Mouse (Mus musculus) myocyte (in vitro differentiated cells): ENCODE data around the gene Mettl7a2. TPM values are rescaled to one million over a fixed set of nuclear protein-coding genes. Genes with fewer than 3 reads are reported as not detected.
"Not testable (repeated sequence)": the region's sequence is repeated elsewhere in the genome, so short reads cannot be mapped to it uniquely, and the experiment has no call there.

Experiments
- H3K27me3 ChIP-seq: one replicate; pipeline ENCODE4 v1.6.1; 2011; ENCODE audit not compliant: control insufficient read depth, insufficient read depth, insufficient read length
- H3K36me3 ChIP-seq: one replicate; pipeline ENCODE4 v1.6.1; 2011; ENCODE audit not compliant: control insufficient read depth, insufficient read depth
- H3K4me2 ChIP-seq: one replicate; pipeline ENCODE4 v1.6.1; 2011; ENCODE audit warnings: low read depth, control low read depth
- H3K4me3 ChIP-seq: one replicate; pipeline ENCODE4 v1.5.1; 2011; ENCODE audit warnings: mild to moderate bottlenecking, control low read depth, moderate library complexity
- H3K79me2 ChIP-seq: one replicate; pipeline ENCODE4 v1.6.1; 2011; ENCODE audit not compliant: control insufficient read depth, insufficient read depth
- H3ac ChIP-seq: one replicate; pipeline ENCODE4 v1.6.1; 2011; ENCODE audit not compliant: control insufficient read depth, insufficient read length
- CEBPB ChIP-seq: IDR thresholded peaks from 2 replicates; pipeline ENCODE4 v1.6.1; 2011; ENCODE audit warnings: mild to moderate bottlenecking, moderate library complexity; ENCODE audit not compliant: poor library complexity, insufficient read depth, severe bottlenecking
- E2F4 ChIP-seq: IDR thresholded peaks from one replicate; pipeline ENCODE4 v1.6.1; 2011; ENCODE audit warnings: mild to moderate bottlenecking, control low read depth, moderate library complexity; ENCODE audit not compliant: insufficient read depth
- MAX ChIP-seq: IDR thresholded peaks from one replicate; pipeline ENCODE4 v1.6.1; 2011; ENCODE audit warnings: low read depth, mild to moderate bottlenecking, control low read depth
- MYOD1 ChIP-seq, 3 experiments: IDR thresholded peaks; one replicate each; pipeline ENCODE4 v1.6.1; 2011; ENCODE audit warnings: control low read depth in 2 of 3, low read depth in 2 of 3, mild to moderate bottlenecking in 2 of 3, moderate library complexity in 1 of 3; ENCODE audit not compliant: insufficient read length in 2 of 3, control insufficient read depth in 1 of 3
- MYOG ChIP-seq, 3 experiments: IDR thresholded peaks; one replicate each; pipeline ENCODE4 v1.6.1; 2011; ENCODE audit warnings: control low read depth in 2 of 3, low read depth in 2 of 3, mild to moderate bottlenecking in 2 of 3; ENCODE audit not compliant: insufficient read length in 2 of 3, control insufficient read depth in 1 of 3, insufficient read depth in 1 of 3
- POLR2A ChIP-seq: IDR thresholded peaks from one replicate; pipeline ENCODE4 v1.6.1; 2011; ENCODE audit warnings: low read depth, mild to moderate bottlenecking, control low read depth, moderate library complexity; ENCODE audit not compliant: insufficient read length
- POLR2AphosphoS2 ChIP-seq: IDR thresholded peaks from one replicate; pipeline ENCODE4 v1.6.1; 2011; ENCODE audit warnings: low read depth, control low read depth; ENCODE audit not compliant: insufficient read length
- REST ChIP-seq: IDR thresholded peaks from one replicate; pipeline ENCODE4 v1.6.1; 2011; ENCODE audit warnings: mild to moderate bottlenecking, control low read depth, moderate library complexity; ENCODE audit not compliant: insufficient read depth, insufficient read length
- SRF ChIP-seq: IDR thresholded peaks from one replicate; pipeline ENCODE4 v1.6.1; 2011; ENCODE audit warnings: low read depth; ENCODE audit not compliant: control insufficient read depth, insufficient read length
- TCF12 ChIP-seq: IDR thresholded peaks from one replicate; pipeline ENCODE4 v1.6.1; 2011; ENCODE audit warnings: mild to moderate bottlenecking, control low read depth; ENCODE audit not compliant: poor library complexity, insufficient read depth, severe bottlenecking
- TCF3 ChIP-seq: IDR thresholded peaks from one replicate; pipeline ENCODE4 v1.6.1; 2011; ENCODE audit warnings: low read depth, control low read depth; ENCODE audit not compliant: insufficient read length
- USF1 ChIP-seq: IDR thresholded peaks from one replicate; pipeline ENCODE4 v1.6.1; 2011; ENCODE audit warnings: low read depth, mild to moderate bottlenecking, control low read depth, moderate library complexity
- polyA plus RNA-seq: library from polyadenylated mRNA; unstranded; fragments of >200 nt; fragmentation: generic; extraction: Trizol; gene quantifications from one replicate; pipeline ENCODE4 v1.2.1, GENCODE M21; 2012; ENCODE audit warnings: missing spikeins

The Mettl7a2 gene
- polyA plus RNA-seq, 1 experiment, result not detected

GRCm38 (mm10) chr15:100367119-100367518 is 14.1 kb downstream of the Mettl7a2 start:
- Histone ChIP-seq H3K27me3 (peaks cover 62% of the 10 kb centered on the region), H3K36me3 (no peaks in the 10 kb centered on the region), H3K4me2 (no peak overlapping the region), H3ac (no peak overlapping the region), H3K79me2 (no peaks in the 10 kb centered on the region), H3K4me3 (no peak overlapping the region)
- no peak for TF ChIP-seq REST
- TF ChIP-seq TCF3, result no peak
- TF ChIP-seq MYOG (IDR thresholded peaks at IDR 0.05; ENCODE audit: control insufficient read depth in 1 of 3, insufficient read depth in 1 of 3, insufficient read length in 2 of 3, low read depth in 2 of 3), result no peak
- no peak for TF ChIP-seq TCF12
- TF ChIP-seq POLR2A, result no peak
- no peak for TF ChIP-seq POLR2AphosphoS2
- no peak for TF ChIP-seq SRF

GRCm38 (mm10) chr15:100375066-100375465 is 22.1 kb downstream of the Mettl7a2 start:
- no peak overlapping the region for H3K4me3 ChIP-seq
- H3K79me2 ChIP-seq, result no peaks in the 10 kb centered on the region
- no peak overlapping the region for H3K4me2 ChIP-seq
- H3ac ChIP-seq, result no peak overlapping the region
- H3K36me3 ChIP-seq, result no peaks in the 10 kb centered on the region
- peaks cover 5% of the 10 kb centered on the region for H3K27me3 ChIP-seq
- TF ChIP-seq POLR2AphosphoS2 (no peak), REST (no peak), POLR2A (no peak), TCF12 (no peak), USF1 (no peak), MYOD1 (IDR thresholded peaks at IDR 0.05; ENCODE audit: control insufficient read depth in 1 of 3, insufficient read length in 2 of 3, low read depth in 2 of 3) (no peak), CEBPB (no peak), SRF (no peak), TCF3 (no peak), MAX (no peak), E2F4 (no peak), MYOG (IDR thresholded peaks at IDR 0.05; ENCODE audit: control insufficient read depth in 1 of 3, insufficient read depth in 1 of 3, insufficient read length in 2 of 3, low read depth in 2 of 3) (no peak)

- not testable (repeated sequence) for H3ac ChIP-seq, H3K4me2 ChIP-seq, H3K27me3 ChIP-seq, H3K79me2 ChIP-seq, H3K4me3 ChIP-seq, H3K36me3 ChIP-seq
These were observed 25.0 kb downstream of the Mettl7a2 start for GRCm38 (mm10) chr15:100377847-100378505.

- H3K79me2 ChIP-seq, result no peaks in the 10 kb centered on the region
- TF ChIP-seq USF1 (no peak), MAX (no peak)
- H3K4me3 ChIP-seq, result no peak overlapping the region
- no peak overlapping the region for H3K4me2 ChIP-seq
- H3K36me3 ChIP-seq, result no peaks in the 10 kb centered on the region
- peaks cover 6% of the 10 kb centered on the region for H3K27me3 ChIP-seq
- no peak overlapping the region for H3ac ChIP-seq
These were observed 26.7 kb downstream of the Mettl7a2 start for GRCm38 (mm10) chr15:100379658-100380057.

GRCm38 (mm10) chr15:100380104-100380503 is 27.1 kb downstream of the Mettl7a2 start:
- no peaks in the 10 kb centered on the region for H3K36me3 ChIP-seq
- no peak for TF ChIP-seq USF1
- peak in 1 of 3 experiments; percentile 58 for TF ChIP-seq MYOD1 (IDR thresholded peaks at IDR 0.05; ENCODE audit: control insufficient read depth in 1 of 3, insufficient read length in 2 of 3, low read depth in 2 of 3)
- no peak for TF ChIP-seq CEBPB
- TF ChIP-seq TCF12, result peak; percentile 30
- TF ChIP-seq MYOG (IDR thresholded peaks at IDR 0.05; ENCODE audit: control insufficient read depth in 1 of 3, insufficient read depth in 1 of 3, insufficient read length in 2 of 3, low read depth in 2 of 3), result peak in 2 of 3 experiments; percentile 3 to 74
- no peak for TF ChIP-seq TCF3
- TF ChIP-seq POLR2AphosphoS2, result no peak
- no peak for TF ChIP-seq POLR2A
- TF ChIP-seq MAX, result no peak
- no peak for TF ChIP-seq E2F4
- TF ChIP-seq SRF, result no peak
- TF ChIP-seq REST, result no peak
- peaks cover 6% of the 10 kb centered on the region for H3K27me3 ChIP-seq
- no peaks in the 10 kb centered on the region for H3K79me2 ChIP-seq
- H3K4me2 ChIP-seq, result no peak overlapping the region
- H3ac ChIP-seq, result no peak overlapping the region
- H3K4me3 ChIP-seq, result no peak overlapping the region

GRCm38 (mm10) chr15:100385705-100386104 is 32.7 kb downstream of the Mettl7a2 start:
- no peak overlapping the region for H3K4me2 ChIP-seq
- H3K36me3 ChIP-seq, result no peaks in the 10 kb centered on the region
- H3K4me3 ChIP-seq, result no peak overlapping the region
- H3K27me3 ChIP-seq, result peaks cover 6% of the 10 kb centered on the region
- H3ac ChIP-seq, result no peak overlapping the region
- H3K79me2 ChIP-seq, result no peaks in the 10 kb centered on the region
- TF ChIP-seq POLR2AphosphoS2 (no peak), REST (no peak), E2F4 (no peak), MYOG (IDR thresholded peaks at IDR 0.05; ENCODE audit: control insufficient read depth in 1 of 3, insufficient read depth in 1 of 3, insufficient read length in 2 of 3, low read depth in 2 of 3) (no peak), SRF (no peak)
